Mouse (Mus musculus): ENCODE measurements around the gene Stox2.
A peak's percentile ranks its signal among the peaks of the same experiment; 100 is the strongest.
"Not testable (repeated sequence)": the region's sequence is repeated elsewhere in the genome, so short reads cannot be mapped to it uniquely, and the experiment has no call there.

Gene Stox2

DNA sequence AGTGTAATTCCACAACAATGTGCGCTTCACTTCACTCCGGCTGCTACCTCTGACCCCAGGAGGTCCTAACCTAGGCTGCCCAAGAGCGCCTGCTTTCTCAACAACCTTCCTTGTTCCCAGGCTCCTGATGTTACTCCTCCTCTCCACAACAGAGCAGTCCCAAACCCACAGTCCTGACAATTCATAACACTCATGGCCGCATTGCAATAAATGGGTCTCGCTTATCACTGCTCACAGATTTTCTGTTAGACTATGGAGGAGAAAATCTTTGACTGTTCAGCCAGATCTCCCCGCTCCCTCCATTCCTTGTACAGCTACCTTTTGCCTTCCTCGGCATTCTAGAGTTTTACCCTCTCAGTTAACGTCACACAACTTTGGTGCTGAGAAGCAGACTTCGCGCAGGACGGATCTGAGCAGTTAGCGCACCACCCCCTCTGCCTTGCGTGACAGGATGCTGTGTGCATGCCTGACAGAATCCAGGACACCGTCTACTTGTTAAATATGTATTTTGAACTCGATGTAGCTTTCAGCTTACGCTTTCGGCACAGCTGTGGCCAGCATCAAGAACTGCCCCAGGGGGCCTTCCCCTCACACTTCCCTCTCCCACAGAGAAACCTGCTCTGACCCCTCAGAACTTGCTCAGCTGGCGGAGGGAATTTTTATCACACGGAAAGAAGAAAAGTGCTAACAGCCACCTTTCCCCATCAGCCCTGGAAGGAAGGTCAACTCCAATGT, at the start of gene Stox2:
Gene Stox2 (minus strand): TSS at position 51 of the 735 bp plus-strand sequence.
- DNase-seq (ENCODE audit: low spot score in 2 of 2), result no peak

DNA sequence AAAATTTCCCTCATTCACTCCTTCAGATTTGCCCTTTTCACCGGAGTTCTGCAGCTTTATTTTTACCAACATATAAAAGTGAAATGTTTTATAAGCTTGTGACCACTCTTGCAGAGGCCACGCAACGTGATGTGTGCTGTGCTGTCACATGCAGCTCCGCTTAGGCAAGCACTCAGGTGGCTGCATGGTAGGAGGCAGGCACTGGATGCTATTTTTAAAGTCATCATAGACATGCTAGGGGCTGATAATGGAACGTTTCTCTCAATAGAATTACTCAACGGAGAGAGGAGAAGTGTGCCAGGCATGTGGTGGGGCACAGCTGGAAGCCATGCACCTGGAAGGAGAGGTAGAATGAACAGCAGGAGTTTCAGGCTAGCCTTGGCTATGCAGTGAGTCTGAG, 49.3 kb upstream of the Stox2 start:
- no peak for DNase-seq (ENCODE audit: low spot score in 2 of 2)

DNA sequence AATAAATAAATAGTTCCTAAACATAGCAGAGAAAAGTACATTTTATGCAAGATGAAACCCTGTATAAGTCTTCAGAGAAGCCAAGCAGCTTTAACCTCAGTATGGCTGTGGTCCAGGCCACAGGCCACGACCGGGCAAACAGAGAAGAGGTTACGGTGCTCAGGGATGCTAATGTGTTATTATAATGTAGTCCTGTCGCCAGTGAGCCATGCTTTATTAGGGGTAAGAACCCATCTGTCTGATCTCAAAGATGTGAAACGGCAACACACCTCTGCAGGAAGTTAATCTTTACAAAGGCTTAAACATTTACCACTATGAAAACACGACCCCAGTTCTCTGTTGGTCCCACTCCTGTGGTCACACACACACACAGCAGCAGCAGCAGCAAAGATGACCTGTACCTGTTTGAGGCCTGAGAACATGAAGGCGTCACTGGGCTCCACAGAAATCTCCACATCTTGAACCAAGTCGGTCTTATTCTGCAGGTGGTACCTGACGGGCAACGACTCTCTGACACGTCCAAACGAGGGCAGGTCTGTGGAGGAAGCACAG, 48.5 kb upstream of the Stox2 start:
- no peak for DNase-seq (ENCODE audit: low spot score in 2 of 2)

DNA sequence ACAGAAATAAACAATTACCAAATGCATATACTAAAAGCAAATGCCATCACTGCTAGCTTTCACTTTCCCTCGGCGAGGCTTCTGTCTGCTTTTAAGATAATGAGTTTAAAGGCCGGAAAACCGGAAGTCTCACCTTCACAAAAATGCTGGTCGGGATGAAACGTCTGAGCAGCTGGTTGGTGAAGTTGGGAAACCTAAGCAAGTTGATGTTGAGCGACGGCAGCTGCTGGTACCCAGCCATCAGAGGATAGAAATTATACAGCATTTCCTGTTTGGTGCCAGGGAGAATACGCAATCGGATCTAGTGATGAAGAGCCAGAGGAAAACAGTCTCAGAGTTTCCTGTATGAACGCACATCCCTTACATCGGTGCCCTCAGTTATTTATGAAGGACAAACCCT, 46.9 kb upstream of the Stox2 start:
- DNase-seq (ENCODE audit: low spot score in 2 of 2), result no peak

- DNase-seq (ENCODE audit: low spot score in 2 of 2), result no peak
Observed at GRCm38 (mm10) chr8:47487231-47487630, 41.1 kb upstream of the Stox2 start.

DNA sequence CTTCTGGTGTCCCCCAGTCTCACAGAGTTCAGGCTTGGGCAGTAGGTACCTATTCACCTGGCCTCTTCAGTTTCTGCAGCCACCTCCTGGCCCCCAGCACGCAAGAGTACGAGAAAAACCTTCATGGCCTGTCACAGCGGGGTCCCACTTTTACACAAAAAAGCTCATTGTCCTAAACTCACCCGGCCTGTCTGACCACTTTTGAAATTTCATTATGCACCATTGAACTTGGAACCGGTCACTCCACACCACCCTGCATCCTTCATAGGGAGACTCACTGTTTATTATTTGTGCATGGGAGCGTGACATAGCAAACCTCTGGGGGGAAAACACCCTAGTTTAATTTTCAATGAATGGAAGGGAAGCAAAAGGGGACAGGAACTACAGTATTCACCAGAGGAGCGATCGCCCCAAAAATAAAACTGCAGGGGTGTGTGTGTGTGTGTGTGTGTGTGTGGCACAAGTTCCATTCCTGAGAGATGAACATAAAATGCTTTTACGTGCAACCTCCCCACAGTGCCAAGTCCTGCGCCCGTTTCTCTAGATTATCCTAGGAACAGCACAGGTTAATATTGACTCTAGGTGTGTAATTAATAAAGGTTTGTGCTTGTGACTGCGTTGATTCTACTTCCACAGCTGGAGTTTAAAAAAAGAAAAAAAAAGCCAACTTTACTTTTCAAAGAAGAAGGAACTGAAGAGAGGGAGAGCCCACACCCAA, 36.4 kb upstream of the Stox2 start:
- DNase-seq (ENCODE audit: low spot score in 2 of 2), result no peak

DNA sequence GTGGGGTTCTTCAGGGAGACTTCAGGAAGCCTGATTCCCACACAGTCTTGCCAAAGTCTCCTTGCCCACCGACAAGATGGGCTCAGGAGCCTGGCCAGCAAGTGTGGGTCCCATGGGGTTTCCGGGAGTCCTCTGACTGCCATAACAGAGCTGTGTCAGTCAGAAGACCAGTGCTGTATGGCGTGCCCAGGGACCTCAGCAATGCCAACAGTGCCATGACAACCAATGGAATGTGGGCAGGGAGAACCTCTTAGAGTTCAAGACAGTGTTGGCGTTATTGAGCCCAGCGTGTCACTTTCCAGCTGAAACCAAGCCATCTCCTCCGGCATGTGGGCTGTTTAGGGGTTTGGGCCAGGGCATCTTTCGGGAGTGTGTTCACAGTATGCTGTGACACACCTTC, 33.9 kb upstream of the Stox2 start:
- peak in 1 of 2 experiments; percentile 25 for DNase-seq (ENCODE audit: low spot score in 2 of 2)

DNA sequence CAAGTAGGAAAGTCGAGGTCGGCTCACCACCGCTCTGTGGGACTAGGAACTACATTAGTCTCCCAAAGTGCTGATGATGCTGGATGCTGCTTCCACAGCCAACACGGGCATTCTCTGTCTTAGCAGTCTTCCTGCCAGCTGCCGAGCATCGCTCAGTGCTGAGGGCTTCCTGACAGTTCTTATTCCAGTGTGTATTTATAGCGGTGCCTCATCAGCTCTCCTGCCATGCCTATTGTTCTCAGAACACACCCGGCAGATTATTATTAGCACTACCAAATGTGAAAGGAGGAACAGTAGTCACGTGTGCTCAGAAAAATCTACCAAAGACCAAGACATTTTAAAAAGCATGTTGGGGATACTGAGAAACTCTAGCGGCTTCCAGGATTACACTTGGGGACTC, 15.5 kb upstream of the Stox2 start:
- DNase-seq (ENCODE audit: low spot score in 2 of 2), result peak; percentile 22 to 44

- DNase-seq (ENCODE audit: low spot score in 2 of 2), result no peak
Observed at GRCm38 (mm10) chr8:47459216-47459749, 13.1 kb upstream of the Stox2 start.

GRCm38 (mm10) chr8:47458591-47458990, 12.4 kb upstream of the Stox2 start:
- no peak for DNase-seq (ENCODE audit: low spot score in 2 of 2)

DNA sequence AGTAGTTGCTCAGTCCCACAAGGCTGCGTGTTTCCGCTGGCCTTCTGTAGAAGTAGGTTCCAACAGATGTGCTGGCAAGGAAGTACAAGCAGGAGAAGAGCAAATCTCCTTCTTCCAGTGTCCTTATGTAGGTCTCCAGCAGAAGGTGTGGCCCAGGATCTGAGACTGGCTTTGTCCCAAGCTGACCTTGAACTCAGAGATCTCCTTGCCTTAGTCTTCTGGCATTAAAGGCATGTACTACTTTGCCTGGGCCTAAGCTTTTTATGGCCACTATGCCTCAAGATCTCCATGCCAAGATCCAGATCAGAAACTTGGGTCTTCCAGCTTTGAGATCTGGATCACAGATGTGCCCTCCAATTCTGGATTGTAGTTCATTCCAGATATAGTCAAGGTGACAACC, 3.0 kb upstream of the Stox2 start:
- not testable (repeated sequence) for DNase-seq (ENCODE audit: low spot score in 2 of 2)

DNA sequence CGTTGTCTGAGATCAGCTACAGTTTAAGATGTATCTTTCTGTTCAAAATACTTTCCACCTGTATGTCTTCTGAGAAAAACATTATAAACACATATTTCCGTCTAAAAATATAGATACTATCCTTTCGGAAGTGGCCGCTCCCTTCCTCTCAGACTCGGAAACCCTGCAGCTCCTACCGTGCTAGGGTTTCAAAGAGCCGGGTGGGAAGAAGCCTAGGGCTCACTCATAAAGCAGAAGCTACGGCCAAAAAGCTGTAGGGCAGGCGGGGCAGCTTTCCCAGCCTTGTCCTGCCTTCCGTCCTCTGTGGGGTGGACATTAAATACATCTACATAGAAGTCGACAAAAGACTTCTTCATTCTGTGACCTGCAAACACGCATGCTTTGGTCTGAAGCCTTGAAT, 6.9 kb downstream of the Stox2 start:
- DNase-seq (ENCODE audit: low spot score in 2 of 2), result no peak

- DNase-seq (ENCODE audit: low spot score in 2 of 2), result no peak
Observed at GRCm38 (mm10) chr8:47437976-47438375, 8.2 kb downstream of the Stox2 start.

DNA sequence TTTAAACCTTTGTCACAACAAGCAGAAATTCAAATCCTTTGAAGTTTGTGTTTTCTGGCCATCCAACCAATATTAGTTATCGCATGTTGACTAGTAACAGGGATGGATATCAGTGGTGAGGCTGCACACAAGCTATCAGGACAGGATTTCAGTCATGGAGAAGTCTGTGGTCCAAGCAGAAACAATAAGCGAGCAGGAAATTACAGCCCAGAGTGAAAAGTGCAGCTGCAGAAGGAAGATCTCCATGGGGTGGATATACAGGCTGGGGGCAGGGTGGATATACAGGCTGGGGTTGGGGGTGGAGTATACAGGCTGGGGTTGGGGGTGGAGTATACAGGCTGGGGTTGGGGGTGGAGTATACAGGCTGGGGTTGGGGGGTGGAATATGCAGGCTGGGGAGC, 10.3 kb downstream of the Stox2 start:
- no peak for DNase-seq (ENCODE audit: low spot score in 2 of 2)

- no peak for DNase-seq (ENCODE audit: low spot score in 2 of 2)
Observed at GRCm38 (mm10) chr8:47435412-47435811, 10.8 kb downstream of the Stox2 start.

GRCm38 (mm10) chr8:47431263-47431662, 14.9 kb downstream of the Stox2 start:
- DNase-seq (ENCODE audit: low spot score in 2 of 2), result peak; percentile 39 to 65

- DNase-seq (ENCODE audit: low spot score in 2 of 2), result not testable (repeated sequence)
Observed at GRCm38 (mm10) chr8:47414258-47414525, 32.0 kb downstream of the Stox2 start.

GRCm38 (mm10) chr8:47413524-47414257, 32.5 kb downstream of the Stox2 start:
- DNase-seq (ENCODE audit: low spot score in 2 of 2), result peak; percentile 33 to 64

DNA sequence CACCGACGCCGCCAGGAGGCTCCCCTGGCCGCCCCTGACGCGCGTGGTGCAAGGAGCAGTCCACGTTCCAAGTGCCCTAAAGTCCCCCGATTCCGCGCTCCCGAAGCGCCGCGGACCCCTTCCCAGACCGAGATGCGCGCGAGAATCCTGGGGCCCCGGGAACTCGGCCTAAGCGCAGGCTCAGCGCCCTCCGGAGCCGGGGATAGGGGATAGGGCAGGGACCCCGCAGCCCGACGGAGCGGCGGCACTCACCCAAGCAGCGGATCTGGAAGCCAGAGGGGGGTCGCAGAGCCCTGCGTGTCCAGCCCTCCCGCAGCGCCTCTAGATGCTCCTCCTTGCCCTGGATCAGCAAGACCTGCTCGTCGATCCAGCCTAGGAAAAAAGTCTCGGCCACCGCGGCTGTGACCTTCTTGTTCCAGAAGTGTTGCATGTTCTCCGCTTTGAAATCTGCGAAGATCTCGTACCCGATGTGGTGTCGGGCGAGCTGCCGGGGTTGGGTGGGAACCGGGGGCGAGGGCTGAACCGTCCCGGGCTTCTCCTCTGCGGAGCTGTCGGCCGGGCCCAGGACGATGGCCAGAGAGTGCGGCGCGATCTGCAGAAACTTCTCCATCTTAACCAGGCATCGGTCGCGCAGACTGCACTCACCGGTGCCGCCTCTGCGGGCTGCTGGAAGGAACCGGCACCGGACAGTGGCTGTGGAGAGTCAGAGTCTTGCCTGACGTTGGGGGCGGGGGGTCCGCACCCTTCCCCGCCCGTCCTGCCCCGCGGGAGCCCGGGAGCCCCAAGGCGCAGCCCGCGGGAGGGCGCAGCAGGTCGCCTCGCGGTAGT, 33.3 kb downstream of the Stox2 start:
- DNase-seq (ENCODE audit: low spot score in 2 of 2), result peak; percentile 8 to 24

GRCm38 (mm10) chr8:47411994-47412695, 34.0 kb downstream of the Stox2 start:
- no peak for DNase-seq (ENCODE audit: low spot score in 2 of 2)

DNA sequence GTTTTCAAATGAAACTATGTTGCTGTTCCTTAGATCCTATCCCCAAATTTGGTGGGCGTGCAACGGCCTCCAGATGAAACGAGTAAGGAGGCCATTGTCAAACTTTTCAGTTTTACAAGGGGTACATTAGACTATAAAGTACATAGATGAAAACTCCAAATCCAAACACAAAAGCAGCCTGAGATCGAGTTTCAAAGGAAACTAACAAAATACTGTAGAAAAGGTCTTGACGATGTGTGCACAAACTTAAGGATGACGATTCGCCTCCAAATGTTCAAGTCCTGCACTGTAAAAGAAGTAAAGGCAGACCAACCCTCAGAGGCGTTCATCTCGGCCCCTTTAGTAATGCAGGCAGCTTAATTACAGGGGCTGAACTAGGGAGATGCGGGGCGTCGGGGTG, 34.8 kb downstream of the Stox2 start:
- DNase-seq (ENCODE audit: low spot score in 2 of 2), result no peak
